Mouse (Mus musculus) gastrocnemius, postnatal 25 days (tissue): ENCODE results near the gene Adap1. TPM values are rescaled to one million over a fixed set of nuclear protein-coding genes. Genes with fewer than 3 reads are reported as not detected.

Source experiments
- DNase-seq: peaks from one replicate; pipeline ENCODE4 v3.0.0; 2022
- long read RNA-seq, 2 experiments: library from polyadenylated mRNA; stranded (forward); transcript quantifications; one replicate each; pipeline ENCODE4 v2.0.0; 2021
- total RNA-seq, 2 experiments: library from RNA; stranded (reverse); gene quantifications; 1 replicate in 1 of 2; 2 replicates in 1 of 2; pipeline ENCODE4 v1.2.3; 2021

The Adap1 gene
- total RNA-seq = 1 to 10 TPM; 1.1 to 1.4 TPM
- long read RNA-seq, experiment 1, partial matches to known transcripts = 0 of 2 reads
- long read RNA-seq, experiment 1, other reads (novel, unspliced or antisense) = 2 of 2 reads
- long read RNA-seq, experiment 2, partial matches to known transcripts = 0 of 3 reads
- long read RNA-seq, experiment 2, other reads (novel, unspliced or antisense) = 0 of 3 reads

DNA sequence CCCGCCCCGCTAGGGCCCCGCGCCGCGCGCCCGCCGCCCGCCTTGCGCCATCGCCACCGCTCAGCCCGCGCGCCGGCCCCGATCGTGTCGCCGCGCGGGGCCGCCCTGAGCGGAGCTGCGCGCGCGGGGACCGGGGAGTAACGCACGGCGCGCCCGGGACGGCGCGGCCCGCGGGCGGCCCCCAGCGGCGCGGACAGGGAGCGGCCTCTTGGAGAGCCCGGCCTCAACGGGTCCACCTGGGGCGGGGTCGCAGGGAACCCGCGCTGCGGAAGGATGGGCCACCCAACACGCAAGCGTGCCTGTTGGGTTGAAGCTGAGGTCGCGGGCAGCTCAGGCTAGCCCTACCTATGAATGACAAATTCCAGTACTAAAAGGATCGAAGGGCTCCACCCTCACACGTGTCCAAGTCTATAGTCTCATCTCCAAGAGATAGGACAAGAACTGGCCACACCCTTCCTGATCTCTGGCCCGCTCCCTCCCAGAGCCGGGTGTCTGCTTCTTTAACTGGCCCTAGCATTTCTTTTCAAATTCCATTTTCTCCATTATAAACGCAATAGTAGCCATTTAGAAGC lies at the start of gene Adap1:
TSS of gene Adap1 (minus strand) at position 228 of the 572 bp plus-strand sequence.
- DNase-seq = peak; percentile 29

GRCm38 (mm10) chr5:139374841-139375240 lies 49.4 kb upstream of the Adap1 start:
- no peak for DNase-seq

- DNase-seq = no peak
Observed at GRCm38 (mm10) chr5:139373889-139374444, 48.5 kb upstream of the Adap1 start.

- DNase-seq = no peak
Observed at GRCm38 (mm10) chr5:139373126-139373525, 47.7 kb upstream of the Adap1 start.

DNA sequence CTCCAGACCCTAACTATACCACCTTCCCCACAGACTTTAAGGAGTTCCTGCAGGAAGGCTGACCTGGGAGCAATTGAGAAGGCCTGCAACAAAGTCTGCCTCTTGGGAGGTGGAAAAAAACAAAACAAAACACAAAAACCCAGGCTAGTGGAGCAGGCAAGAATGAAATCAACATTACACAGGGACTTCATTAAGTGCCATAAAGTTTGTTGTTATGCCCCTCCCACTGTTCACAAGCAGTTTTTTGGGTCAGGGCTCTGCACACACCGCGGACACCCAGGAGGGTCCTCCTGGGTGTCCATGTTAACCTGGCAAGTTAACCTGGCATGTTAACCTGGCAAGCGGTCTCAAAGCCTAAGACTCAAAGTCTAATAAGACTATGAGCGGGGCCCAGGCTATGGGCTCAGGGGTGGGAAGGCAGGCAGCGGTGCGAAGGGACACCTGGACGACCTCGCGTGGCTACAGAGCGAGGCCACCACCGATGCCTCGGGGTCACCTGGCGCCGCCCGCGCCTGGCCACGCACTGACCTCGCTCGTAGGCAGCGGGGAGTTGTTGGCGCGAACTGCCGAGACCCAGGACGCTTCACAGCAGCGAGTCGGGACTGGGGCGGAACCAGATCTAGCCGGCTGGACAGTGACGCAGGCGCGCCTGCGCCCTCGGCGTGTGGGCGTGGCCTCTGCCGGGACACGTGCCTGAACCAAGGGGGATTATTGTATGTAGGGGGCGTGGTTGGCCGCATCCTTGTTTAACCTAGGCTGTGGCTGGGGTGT lies 46.4 kb upstream of the Adap1 start:
- DNase-seq = peak; percentile 87

GRCm38 (mm10) chr5:139371118-139371517 lies 45.7 kb upstream of the Adap1 start:
- DNase-seq = no peak

DNA sequence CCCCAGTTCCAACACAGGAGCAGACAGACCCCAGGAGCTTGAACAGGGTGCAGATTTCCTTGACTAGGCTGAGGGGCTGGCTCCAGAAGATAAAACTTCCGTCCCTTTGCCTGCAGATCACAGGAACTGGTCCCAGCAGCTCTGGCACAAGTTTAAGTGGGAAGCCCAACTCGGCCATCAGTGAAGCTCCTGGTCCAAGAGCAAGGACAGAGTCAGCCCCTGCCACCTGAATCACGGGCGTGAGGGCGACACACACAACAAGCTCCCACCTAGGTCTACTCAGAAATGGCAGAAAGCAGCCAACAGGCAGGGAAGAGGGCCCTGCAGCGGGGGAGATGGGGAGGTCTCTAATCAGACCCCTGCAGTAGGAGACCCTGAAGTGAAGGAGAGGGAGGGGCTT lies 44.9 kb upstream of the Adap1 start:
- no peak for DNase-seq

DNA sequence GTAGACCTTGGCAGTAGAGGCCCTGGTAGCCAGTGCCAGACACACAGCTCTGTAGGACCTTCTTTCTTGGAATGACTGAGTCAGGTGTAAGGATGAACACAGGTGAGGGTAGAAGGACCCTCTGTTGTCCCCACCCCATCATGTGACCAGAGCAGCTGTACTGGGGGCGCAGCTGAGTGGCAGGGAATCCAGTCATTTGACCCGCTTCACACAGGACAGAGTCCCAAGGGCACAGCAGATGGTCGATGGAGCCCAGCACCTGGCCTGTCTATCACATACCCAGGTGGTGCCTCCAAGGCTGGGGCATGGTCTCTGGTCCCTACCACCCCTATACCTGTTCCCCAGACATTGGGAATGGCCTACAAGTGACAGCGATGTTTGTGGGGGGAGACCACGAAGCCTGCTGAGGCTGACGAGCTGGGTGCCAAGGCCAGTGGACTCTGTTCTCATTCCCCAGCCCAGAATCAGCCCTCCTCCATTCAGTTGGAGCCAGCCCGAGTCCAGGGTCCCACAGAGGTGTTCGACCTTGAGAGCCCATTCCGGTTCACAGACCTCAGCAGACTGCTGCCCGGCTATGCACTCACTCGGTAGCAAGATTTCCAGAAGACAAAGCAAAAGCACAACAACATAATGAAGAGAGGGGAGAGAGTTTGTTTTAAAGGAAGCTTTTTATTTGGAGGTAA lies 43.4 kb upstream of the Adap1 start:
- DNase-seq = no peak

GRCm38 (mm10) chr5:139367884-139368458 lies 42.5 kb upstream of the Adap1 start:
- no peak for DNase-seq

- no peak for DNase-seq
Observed at GRCm38 (mm10) chr5:139366484-139366883, 41.1 kb upstream of the Adap1 start.

- DNase-seq = no peak
Observed at GRCm38 (mm10) chr5:139365827-139366226, 40.4 kb upstream of the Adap1 start.

DNA sequence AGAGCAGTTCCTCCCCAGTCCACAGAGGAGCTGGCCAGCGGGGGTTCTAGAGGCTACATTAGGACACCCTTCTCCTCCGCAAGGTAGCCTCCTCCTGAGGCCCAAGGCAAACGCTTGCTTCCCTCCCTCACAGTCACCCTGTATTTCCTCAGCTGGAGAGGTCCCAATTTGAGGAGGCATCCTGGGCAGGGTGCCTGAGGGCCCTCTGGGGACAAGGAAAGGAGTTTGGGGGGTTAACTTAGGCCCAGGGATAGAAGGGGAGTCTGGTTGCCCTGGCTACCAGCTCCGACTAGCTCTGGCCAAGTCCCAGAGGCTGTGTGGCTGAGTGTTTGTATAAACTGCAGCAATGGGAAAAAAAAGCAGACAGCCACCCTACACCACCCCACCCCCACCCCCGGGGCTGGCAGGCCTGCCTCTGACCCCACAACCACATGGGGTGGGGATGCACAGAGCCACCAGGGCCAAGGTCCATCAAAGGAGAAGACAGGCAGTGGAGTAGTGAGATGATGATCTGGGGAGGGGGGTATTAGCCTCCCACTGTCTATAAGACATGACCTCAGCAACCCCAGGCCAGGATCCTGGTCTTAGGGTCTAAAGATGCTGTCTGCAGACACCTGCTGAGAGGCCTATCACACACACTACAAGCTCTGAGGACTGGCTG lies 39.6 kb upstream of the Adap1 start:
- DNase-seq = no peak

DNA sequence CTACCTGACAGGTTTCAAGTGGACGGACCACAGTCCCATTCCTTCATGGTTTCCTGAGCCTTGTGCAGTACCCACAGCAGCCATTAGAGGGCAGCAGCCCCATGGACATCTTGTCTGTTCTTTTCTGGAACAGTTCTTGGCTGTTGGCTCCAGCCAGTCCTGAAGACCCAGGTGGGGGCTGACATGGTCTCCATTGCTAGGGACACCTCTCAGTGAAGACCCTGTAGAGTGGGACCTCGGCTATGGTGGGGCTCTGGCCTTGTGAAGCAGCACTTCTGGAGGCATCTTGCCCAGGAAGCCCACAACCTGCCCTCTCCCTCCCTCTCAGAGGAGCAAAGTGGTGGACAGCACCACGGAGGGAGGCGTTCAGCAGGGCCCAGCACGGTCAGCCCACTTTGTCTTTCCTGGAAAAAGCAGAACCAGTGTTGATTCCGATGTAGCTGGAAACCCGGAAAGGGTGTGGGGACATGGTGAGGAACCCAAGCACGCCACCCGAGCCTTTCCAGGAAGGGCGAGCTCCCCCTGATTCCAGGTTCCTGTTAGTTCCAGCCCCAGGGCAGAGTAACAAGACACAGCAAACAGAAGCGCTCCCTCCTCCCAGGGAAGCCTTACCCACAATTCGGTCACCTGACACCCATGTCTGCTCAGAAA lies 39.0 kb upstream of the Adap1 start:
- DNase-seq = peak; percentile 81

- peak; percentile 11 for DNase-seq
Observed at GRCm38 (mm10) chr5:139363858-139364257, 38.4 kb upstream of the Adap1 start.

GRCm38 (mm10) chr5:139359244-139359643 lies 33.8 kb upstream of the Adap1 start:
- no peak for DNase-seq

DNA sequence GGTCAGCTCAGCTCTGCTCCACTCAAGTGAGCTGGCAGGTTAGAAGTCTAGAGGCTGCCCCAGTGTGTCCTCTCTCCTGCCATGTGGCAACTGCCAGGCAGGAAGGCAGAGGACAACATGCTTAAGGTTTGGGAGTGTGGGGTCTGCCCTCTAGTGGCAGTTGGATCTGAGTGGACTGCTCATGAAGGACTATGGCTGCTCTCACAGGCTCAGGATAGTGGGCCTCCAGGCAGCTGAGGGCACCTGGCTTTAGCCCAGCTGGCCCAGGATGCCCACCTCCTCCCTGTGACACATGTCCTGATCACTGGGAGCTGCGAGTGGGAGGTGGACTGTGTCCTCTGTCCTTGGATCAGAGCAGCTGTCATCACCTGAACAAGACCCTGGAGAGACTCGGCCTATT lies 33.2 kb upstream of the Adap1 start:
- DNase-seq = no peak

DNA sequence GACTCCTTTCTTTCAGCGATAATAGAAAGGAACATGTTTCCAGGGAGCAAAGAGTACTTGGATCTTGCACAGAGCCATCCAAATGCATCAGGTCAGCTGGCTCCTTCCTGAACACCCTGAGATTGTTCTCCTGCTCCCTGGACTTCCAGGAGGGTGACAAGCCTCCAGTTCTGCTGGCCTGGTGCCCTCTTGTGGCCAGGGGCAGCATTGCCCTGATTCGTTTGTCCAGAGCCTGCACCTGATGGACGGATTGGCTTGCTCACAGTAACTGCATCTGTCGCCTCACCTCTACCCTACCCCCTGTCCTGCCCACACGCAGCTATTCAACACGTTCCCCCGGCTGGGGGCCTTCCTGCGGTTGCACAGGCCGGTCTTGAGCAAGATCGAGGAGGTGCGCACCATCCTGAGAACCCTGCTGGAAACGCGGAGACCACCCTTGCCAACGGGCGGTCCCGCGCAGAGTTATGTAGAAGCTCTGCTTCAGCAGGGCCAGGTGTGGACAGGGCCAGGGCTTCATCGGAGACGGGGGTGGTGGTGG lies 29.9 kb upstream of the Adap1 start:
- peak; percentile 67 for DNase-seq

DNA sequence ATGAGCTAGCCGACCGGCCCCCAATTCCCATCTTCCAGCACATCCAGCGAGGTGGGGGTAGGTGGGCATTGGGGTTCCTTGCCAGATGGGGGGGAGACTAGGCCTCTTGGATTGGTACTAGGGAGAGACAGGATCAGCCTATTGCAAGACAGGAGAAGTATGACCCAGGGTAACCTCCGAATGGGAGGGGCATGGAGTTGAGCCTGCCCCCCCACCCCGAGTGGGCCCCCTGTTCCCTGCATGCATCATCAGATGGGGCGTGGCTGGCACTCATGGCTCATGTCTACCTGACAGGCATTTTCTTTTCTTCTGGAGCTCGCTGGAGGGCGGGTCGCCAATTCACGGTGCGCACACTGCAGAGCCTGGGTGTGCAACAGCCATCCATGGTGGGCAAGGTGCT lies 28.5 kb upstream of the Adap1 start:
- DNase-seq = no peak

DNA sequence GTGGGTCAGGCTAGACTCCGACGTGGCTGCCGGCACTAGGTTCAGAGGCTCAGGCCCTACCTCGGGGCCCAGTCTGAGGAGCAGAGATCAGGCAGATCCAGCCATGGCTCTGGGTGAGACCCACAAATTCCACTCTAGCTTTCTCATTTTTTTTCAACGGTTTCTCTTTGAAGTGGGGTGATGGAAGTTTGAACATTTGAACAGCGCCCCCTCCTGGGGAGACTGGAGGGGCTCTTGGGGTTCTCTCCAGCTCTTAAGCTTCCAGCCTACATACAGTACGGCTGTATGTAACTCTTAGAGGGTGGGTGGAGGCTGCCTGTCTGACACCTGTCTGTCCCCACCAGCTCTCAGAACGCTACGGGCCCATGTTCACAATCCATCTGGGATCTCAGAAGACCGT lies 28.1 kb upstream of the Adap1 start:
- no peak for DNase-seq

- DNase-seq = no peak
Observed at GRCm38 (mm10) chr5:139352317-139352716, 26.9 kb upstream of the Adap1 start, which contains the start of gene Cyp2w1. Cyp2w1 (plus strand) TSS chr5:139352617.

DNA sequence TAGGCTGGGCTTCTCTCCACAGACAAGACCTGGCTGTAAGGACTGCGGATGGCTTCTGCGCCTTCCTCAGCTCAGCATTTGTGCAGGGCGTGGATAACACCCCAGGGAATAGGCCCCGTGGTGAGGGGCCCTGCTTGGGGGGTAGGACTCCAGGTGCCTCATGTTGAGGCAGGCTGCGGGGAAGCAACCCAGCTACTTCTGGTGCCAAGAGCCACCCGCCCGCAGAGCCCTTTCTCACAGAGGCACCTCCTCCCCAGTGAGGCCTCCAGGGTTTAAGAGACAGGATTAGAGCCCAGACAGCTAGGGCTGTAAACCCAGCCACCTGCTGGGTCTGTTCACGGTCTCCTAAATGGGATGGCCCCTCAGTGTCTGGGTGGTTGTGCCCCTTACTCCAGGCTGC lies 26.2 kb upstream of the Adap1 start:
- DNase-seq = no peak
